Mouse (Mus musculus) midbrain, embryonic 13.5 days (tissue): ENCODE data around the gene Enpp6. TPM values are rescaled to one million over a fixed set of nuclear protein-coding genes. Genes with fewer than 3 reads are reported as not detected.

Experiments
- ATAC-seq: fragments of 200-750 bp; cut with Nextera tagmentation; 2 replicates; pipeline ENCODE4 v1.8.0; 2017; ENCODE audit warnings: mild to moderate bottlenecking, moderate TSS enrichment, moderate library complexity
- H3K27ac ChIP-seq: fragments of 300-500 bp; sonication (generic); 2 replicates; pipeline ENCODE4 v1.5.1; 2015; ENCODE audit warnings: inconsistent platforms, mild to moderate bottlenecking, moderate library complexity
- H3K27me3 ChIP-seq: fragments of 300-500 bp; sonication (generic); 2 replicates; pipeline ENCODE4 v1.6.1; 2015; ENCODE audit warnings: mild to moderate bottlenecking, inconsistent platforms
- H3K36me3 ChIP-seq: fragments of 300-500 bp; sonication (generic); 2 replicates; pipeline ENCODE4 v1.6.1; 2015; ENCODE audit warnings: mild to moderate bottlenecking, inconsistent platforms
- H3K4me1 ChIP-seq: fragments of 300-500 bp; sonication (generic); replicated peaks from 2 replicates; pipeline ENCODE4 v1.6.1; 2015; ENCODE audit warnings: inconsistent platforms
- H3K4me2 ChIP-seq: fragments of 300-500 bp; sonication (generic); replicated peaks from 2 replicates; pipeline ENCODE4 v1.6.1; 2015; ENCODE audit warnings: moderate library complexity, mild to moderate bottlenecking, inconsistent platforms
- H3K4me3 ChIP-seq: fragments of 300-500 bp; sonication (generic); replicated peaks from 2 replicates; pipeline ENCODE4 v1.5.1; 2015; ENCODE audit warnings: mild to moderate bottlenecking, inconsistent platforms
- H3K9ac ChIP-seq: fragments of 300-500 bp; sonication (generic); replicated peaks from 2 replicates; pipeline ENCODE4 v1.6.1; 2015; ENCODE audit warnings: mild to moderate bottlenecking, inconsistent platforms
- H3K9me3 ChIP-seq: fragments of 300-500 bp; sonication (generic); 2 replicates; pipeline ENCODE4 v1.6.1; 2016; ENCODE audit warnings: mild to moderate bottlenecking, inconsistent platforms
- WGBS: fragments of 180-500 bp; shearing (Covaris S2); methylation state at CpG from one replicate; pipeline ENCODE4 v1.1.7; 2015; 5-methylcytosine and 5-hydroxymethylcytosine counted together
- polyA plus RNA-seq: library from polyadenylated mRNA; unstranded; fragments of >200 nt; fragmentation: Nextera tagmentation; extraction: Ambion mirVana; gene quantifications from 2 replicates; pipeline ENCODE4 v1.2.1, GENCODE M21; 2015

Gene Enpp6
- polyA plus RNA-seq, 1 experiment from 2014 or later: 0.16 TPM

DNA sequence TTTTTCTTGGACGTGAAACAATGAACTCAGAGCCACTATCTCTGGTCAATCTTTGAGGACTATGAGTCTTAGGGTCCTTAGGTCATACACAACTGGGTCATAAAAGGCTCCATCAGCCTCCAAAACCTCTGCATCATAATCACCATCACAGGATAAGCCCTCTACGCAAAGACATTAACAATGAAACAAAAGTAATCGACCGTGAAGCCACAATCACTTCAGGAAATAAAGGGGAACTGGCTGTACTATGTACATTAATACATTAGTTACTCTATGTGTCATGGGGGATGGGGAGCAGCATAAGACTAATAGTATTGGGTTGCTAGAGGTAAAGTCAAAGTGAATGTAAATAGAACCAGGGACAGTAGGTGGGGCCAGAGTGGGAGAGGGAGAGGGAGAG, 59.7 kb downstream of the Enpp6 start:
- Histone ChIP-seq H3K9ac (no peak overlapping the region), H3K4me1 (no peaks in the 10 kb centered on the region), H3K27me3 (no peaks in the 10 kb centered on the region), H3K9me3 (peaks cover 3% of the 10 kb centered on the region; the same call in 1 of the 2 replicates), H3K36me3 (no peaks in the 10 kb centered on the region), H3K27ac (no peak overlapping the region), H3K4me2 (no peak overlapping the region), H3K4me3 (no peak overlapping the region)
- ATAC-seq: no peak
- WGBS: 77% methylated on average over 4 of the region's 4 CpGs

DNA sequence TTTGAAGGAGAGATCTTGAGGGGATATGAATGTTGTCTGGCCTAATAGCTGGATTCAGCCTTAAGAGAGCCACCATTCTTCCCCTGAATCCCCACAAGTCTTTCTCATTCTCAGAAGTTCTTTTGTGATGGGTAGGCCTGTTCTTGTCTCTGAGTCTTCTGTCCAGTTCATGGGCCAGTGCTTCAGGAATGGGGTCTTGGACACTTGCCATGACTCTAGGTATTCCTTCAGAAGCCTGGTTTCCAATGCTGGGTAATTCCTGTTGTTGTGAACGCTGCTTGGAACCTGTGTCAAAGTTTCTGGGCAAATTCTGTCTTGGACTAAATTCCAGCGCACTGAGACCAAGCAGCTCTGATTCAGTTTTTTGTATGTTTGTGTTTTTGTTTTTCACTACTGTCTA, 60.5 kb downstream of the Enpp6 start:
- no peaks in the 10 kb centered on the region for H3K4me1 ChIP-seq
- peaks cover 3% of the 10 kb centered on the region; the same call in 1 of the 2 replicates for H3K9me3 ChIP-seq
- ATAC-seq: no peak
- no peak overlapping the region for H3K27ac ChIP-seq
- 90% methylated on average over 2 of the region's 2 CpGs for WGBS
- H3K4me3 ChIP-seq: no peak overlapping the region
- no peak overlapping the region for H3K4me2 ChIP-seq
- no peak overlapping the region for H3K9ac ChIP-seq
- H3K36me3 ChIP-seq: no peaks in the 10 kb centered on the region
- no peaks in the 10 kb centered on the region for H3K27me3 ChIP-seq

DNA sequence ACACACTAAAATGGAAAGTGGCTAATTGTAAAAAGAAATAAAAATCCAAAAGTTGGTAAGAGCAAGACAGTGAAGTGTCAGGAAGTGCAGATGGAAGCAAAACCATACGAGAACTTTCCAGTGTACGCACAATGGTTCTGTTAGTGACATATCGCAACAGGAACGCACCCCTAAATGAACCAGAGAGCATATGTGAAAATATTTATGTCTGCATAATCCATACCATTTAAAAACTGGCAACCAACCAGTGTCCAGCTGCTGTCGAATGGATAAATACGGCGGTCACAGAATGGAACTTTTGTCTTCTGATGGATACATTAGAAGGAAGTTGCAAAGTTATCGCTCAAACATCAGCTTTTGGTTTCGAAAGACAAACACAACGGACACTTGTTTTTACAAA, 61.9 kb downstream of the Enpp6 start:
- Histone ChIP-seq H3K27ac (no peak overlapping the region), H3K9me3 (peaks cover under 1% of the 10 kb centered on the region; the same call in 1 of the 2 replicates), H3K4me1 (no peaks in the 10 kb centered on the region), H3K27me3 (no peaks in the 10 kb centered on the region), H3K36me3 (no peaks in the 10 kb centered on the region), H3K9ac (no peak overlapping the region), H3K4me2 (no peak overlapping the region), H3K4me3 (no peak overlapping the region)
- 92% methylated on average over 10 of the region's 10 CpGs for WGBS
- ATAC-seq: no peak

DNA sequence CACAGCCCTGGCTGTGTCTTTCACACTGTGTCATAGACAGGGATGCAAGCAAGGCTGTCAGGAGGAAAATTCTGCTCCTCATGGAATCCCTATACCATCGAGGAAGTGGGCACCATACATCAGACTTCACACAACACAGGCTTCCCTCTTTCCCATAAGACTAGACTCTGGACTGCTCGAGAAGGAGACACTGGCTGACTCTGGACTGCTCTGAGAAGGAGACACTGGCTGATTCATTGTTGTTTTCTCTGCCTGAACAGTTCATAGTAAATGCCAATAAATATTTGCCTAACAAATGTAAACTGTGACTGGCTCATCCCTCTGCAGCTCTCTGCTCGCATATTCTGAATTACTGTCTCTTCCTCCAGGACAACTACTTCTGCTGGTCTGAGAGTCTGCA, 66.0 kb downstream of the Enpp6 start:
- H3K27me3 ChIP-seq: no peaks in the 10 kb centered on the region
- no peak overlapping the region for H3K4me2 ChIP-seq
- H3K36me3 ChIP-seq: no peaks in the 10 kb centered on the region
- H3K9ac ChIP-seq: no peak overlapping the region
- H3K4me1 ChIP-seq: no peaks in the 10 kb centered on the region
- no peaks in the 10 kb centered on the region for H3K9me3 ChIP-seq
- H3K27ac ChIP-seq: no peak overlapping the region
- no peak overlapping the region for H3K4me3 ChIP-seq
- 67% methylated on average over 3 of the region's 3 CpGs for WGBS
- ATAC-seq: no peak

DNA sequence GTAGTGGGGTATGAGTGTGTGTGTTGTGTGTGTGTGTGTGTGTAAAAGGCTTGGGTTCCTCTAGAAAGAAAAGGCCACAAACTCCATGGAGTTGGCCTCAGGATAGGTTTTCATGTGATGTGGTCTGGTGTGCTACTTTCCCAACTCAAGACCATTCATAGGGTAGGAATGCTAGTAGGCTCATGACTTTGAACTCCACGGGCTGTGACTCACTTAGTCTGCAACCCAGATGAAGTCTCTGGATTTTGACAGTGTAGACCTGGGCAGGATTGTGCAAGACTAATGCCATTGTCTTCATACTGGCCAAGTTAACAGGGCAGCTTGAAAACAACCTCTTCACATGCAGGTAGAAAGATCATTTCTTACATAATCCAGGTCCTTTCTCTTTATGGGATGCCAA, 69.4 kb downstream of the Enpp6 start:
- Histone ChIP-seq H3K36me3 (no peaks in the 10 kb centered on the region), H3K9me3 (no peaks in the 10 kb centered on the region), H3K4me1 (no peaks in the 10 kb centered on the region), H3K27ac (no peak overlapping the region), H3K9ac (no peak overlapping the region), H3K4me2 (no peak overlapping the region), H3K4me3 (no peak overlapping the region), H3K27me3 (no peaks in the 10 kb centered on the region)
- 81% methylated on average over 1 of the region's 1 CpGs for WGBS
- ATAC-seq: no peak

DNA sequence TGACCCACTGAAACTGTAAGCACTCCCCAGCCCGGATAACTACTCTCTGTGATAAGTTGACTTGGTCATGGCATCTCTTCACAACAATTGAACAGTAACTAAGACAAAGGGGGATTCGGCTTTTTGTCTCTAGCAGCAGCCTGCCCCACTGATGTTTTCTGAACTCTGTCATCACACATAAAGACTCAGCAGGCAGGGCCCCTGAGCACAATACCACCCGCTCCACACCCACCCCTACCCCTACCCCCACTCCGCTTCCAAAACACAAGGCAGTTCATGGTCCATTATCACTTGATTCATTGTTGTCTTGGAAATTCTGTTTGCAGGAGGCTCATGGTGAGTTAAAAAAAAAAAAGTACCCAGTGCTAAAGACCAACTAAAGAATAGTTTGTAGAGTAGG, 71.8 kb downstream of the Enpp6 start:
- H3K4me3 ChIP-seq: no peak overlapping the region
- no peaks in the 10 kb centered on the region for H3K9me3 ChIP-seq
- no peak overlapping the region for H3K9ac ChIP-seq
- no peaks in the 10 kb centered on the region for H3K36me3 ChIP-seq
- no peaks in the 10 kb centered on the region for H3K27me3 ChIP-seq
- H3K4me2 ChIP-seq: no peak overlapping the region
- H3K4me1 ChIP-seq: no peaks in the 10 kb centered on the region
- 38% methylated on average over 4 of the region's 4 CpGs for WGBS
- no peak for ATAC-seq
- H3K27ac ChIP-seq: no peak overlapping the region

DNA sequence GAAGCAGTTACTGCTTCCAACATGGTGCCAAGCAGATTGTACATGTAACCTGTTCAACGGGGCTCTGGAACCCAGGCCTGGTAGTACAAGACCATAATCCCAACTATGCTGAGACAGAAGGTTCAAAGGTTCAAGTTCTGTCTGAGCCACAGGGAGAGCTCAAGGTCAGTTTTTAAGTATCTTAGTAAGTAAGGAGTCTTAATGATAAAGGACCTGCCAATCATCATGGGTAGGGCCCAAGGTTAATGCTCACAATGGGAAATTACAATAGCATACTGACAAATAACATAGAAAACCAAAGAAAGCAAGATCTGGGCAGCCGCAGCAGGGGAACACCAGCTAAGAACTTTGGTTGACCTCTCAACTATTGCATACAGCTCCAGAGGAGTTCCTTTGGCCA, 72.3 kb downstream of the Enpp6 start:
- 62% methylated on average over 2 of the region's 2 CpGs for WGBS
- no peak overlapping the region for H3K4me3 ChIP-seq
- H3K9me3 ChIP-seq: no peaks in the 10 kb centered on the region
- H3K9ac ChIP-seq: no peak overlapping the region
- no peaks in the 10 kb centered on the region for H3K27me3 ChIP-seq
- no peak overlapping the region for H3K27ac ChIP-seq
- no peak for ATAC-seq
- no peaks in the 10 kb centered on the region for H3K36me3 ChIP-seq
- no peaks in the 10 kb centered on the region for H3K4me1 ChIP-seq
- no peak overlapping the region for H3K4me2 ChIP-seq

DNA sequence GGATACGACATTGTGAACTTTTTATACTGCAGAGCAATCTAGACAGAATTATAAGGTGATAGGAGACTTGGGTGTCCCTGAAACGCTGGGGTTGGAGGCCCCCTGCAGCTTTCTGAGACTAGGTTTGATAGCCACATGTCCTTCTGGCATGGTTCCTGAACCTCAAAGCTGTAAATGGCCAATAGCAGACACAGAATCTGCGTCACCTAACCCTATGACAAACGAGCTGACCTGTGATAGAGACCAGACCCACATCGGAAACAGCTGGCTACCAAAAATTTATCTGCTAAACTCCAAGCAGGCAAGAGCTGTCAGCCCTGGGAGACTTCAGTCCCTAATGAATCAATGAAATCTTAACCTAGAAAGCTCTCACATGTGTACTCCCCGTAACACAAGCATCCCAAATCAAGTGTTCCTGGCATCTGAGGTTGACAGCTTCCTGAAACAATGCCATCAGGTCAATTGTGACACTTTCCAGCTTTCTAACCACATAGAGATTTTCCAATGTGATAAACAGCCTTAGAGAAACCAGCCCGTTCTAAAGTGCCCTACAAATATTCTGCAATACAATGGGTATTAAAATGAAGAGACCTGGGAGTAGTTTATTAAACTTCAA, 74.5 kb downstream of the Enpp6 start:
- H3K27me3 ChIP-seq: no peaks in the 10 kb centered on the region
- 82% methylated on average over 7 of the region's 7 CpGs for WGBS
- H3K4me2 ChIP-seq: no peak overlapping the region
- H3K36me3 ChIP-seq: no peaks in the 10 kb centered on the region
- H3K4me3 ChIP-seq: no peak overlapping the region
- no peaks in the 10 kb centered on the region for H3K4me1 ChIP-seq
- ATAC-seq: no peak
- no peak overlapping the region for H3K9ac ChIP-seq
- H3K27ac ChIP-seq: no peak overlapping the region
- H3K9me3 ChIP-seq: no peaks in the 10 kb centered on the region

DNA sequence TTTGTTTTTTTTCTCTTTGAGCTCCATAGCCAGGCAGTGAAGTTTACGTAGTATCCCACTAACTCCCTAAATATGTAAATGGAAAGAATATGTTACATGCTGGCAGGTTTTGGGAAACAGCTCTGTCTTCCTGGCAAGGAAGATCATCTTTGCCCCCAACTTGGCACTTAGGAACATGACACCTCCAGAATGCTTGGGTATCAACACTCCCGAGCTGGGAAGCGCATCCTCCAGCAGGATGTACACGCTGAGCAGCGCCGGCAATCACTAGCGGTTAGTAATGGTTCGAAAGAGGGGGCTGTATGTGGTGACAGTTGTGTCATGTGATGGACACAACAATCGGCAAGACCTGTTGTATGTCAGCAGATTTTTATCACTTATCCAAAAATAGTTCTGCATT, 80.4 kb downstream of the Enpp6 start:
- Histone ChIP-seq H3K4me3 (no peak overlapping the region), H3K4me2 (no peak overlapping the region), H3K9me3 (no peaks in the 10 kb centered on the region), H3K9ac (no peak overlapping the region), H3K36me3 (no peaks in the 10 kb centered on the region), H3K4me1 (no peaks in the 10 kb centered on the region), H3K27me3 (no peaks in the 10 kb centered on the region), H3K27ac (no peak overlapping the region)
- ATAC-seq: no peak
- WGBS: 91% methylated on average over 9 of the region's 9 CpGs

DNA sequence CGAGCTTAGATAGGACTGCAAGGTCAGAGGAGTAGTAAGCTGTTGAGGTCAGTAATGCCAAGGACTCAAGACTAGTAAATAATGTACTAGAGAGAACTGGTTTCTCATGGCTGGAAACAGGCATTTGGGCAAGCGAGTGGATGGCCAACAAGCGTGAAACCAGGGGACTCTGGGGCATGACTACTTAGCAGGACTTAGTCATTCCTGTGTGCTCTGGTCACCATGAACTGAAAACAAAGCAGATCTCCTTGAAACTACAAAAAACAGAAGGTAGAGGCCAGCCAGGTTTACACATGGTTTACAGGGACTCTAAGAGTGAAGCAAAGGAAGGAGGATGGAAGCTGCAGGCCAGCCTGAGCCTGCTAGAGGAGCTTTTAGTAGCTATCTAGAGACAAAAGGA, 82.9 kb downstream of the Enpp6 start:
- no peaks in the 10 kb centered on the region for H3K9me3 ChIP-seq
- no peak overlapping the region for H3K27ac ChIP-seq
- H3K4me3 ChIP-seq: no peak overlapping the region
- H3K4me1 ChIP-seq: no peaks in the 10 kb centered on the region
- no peak overlapping the region for H3K9ac ChIP-seq
- H3K27me3 ChIP-seq: no peaks in the 10 kb centered on the region
- ATAC-seq: no peak
- 85% methylated on average over 3 of the region's 3 CpGs for WGBS
- no peak overlapping the region for H3K4me2 ChIP-seq
- H3K36me3 ChIP-seq: no peaks in the 10 kb centered on the region

DNA sequence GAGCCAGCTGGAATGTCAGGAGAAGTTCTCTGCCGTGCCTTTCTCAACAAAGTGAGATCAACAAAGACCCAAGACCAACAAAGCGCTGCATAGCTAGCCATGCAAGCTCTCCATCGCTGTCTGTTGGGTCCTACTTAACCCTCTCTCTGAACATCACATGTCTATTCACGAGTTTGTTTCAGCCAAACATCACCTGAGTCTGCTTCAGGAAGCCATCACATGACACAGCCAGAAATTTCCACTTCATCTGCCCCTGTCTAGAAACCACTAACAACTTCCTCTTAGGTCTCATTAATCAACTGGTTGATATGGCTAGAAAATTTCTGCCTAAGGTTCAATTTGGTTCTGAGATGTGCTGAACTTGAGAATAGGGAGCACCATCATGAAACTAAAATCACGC, 85.3 kb downstream of the Enpp6 start:
- no peaks in the 10 kb centered on the region for H3K27me3 ChIP-seq
- H3K4me3 ChIP-seq: no peak overlapping the region
- H3K4me2 ChIP-seq: no peak overlapping the region
- no peak overlapping the region for H3K27ac ChIP-seq
- no peaks in the 10 kb centered on the region for H3K9me3 ChIP-seq
- ATAC-seq: no peak
- H3K9ac ChIP-seq: no peak overlapping the region
- H3K36me3 ChIP-seq: no peaks in the 10 kb centered on the region
- 89% methylated on average over 5 of the region's 5 CpGs for WGBS
- H3K4me1 ChIP-seq: no peaks in the 10 kb centered on the region

DNA sequence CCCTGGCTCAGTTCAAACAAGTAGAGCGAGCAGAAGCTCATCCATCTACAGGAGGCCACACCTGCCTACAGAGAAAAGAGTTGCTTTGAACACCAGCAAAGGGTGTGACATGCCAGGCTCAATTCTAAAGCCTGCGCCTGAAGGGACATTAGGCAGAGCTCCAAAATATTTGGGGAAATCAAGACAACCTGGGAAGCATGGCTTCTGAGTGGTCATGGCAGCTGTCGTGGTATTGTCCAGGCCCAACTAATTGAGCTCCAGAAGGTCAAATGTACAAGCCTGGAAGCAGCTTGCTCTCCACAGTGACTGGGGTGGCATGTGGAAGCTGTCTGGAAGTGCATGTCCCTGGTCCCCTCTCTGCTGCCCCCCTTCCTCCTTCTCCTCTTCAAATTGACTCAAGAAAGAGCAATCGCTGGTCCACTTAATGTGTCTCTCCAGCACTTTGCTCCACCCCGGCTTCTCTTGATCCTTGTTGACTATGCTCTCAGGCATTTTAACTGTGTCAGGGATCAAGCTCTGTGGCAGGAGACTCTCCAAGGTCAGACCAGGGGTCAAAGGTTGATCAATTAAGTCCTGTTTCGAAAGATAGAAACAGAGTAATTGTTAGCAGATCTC, 89.4 kb downstream of the Enpp6 start:
- H3K9ac ChIP-seq: no peak overlapping the region
- no peak overlapping the region for H3K4me2 ChIP-seq
- no peak overlapping the region for H3K27ac ChIP-seq
- no peaks in the 10 kb centered on the region for H3K36me3 ChIP-seq
- no peaks in the 10 kb centered on the region for H3K9me3 ChIP-seq
- no peaks in the 10 kb centered on the region for H3K4me1 ChIP-seq
- 90% methylated on average over 6 of the region's 6 CpGs for WGBS
- H3K4me3 ChIP-seq: no peak overlapping the region
- no peak for ATAC-seq
- no peaks in the 10 kb centered on the region for H3K27me3 ChIP-seq

DNA sequence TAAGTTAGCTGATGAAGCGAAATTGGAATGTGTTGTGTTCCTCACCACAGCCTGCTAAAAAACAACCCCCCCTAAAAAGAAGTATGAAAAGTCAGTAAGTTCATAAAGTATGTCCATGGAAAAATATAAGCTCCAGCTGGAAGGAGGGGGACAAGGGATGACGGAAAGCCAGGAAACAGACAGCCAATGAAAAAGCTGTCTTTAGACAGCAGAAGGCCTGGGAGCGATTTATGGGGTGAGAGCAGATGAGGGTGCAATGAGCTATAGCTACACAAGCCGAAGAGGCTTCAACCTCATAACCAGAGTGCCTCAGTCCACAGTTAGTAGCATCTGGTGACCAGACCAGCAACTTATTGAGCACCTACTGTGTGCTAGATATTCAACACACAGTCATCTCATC, 93.3 kb downstream of the Enpp6 start:
- no peak for ATAC-seq
- no peak overlapping the region for H3K4me2 ChIP-seq
- H3K4me1 ChIP-seq: no peaks in the 10 kb centered on the region
- no peaks in the 10 kb centered on the region for H3K36me3 ChIP-seq
- H3K9me3 ChIP-seq: no peaks in the 10 kb centered on the region
- H3K27ac ChIP-seq: no peak overlapping the region
- no peaks in the 10 kb centered on the region for H3K27me3 ChIP-seq
- no peak overlapping the region for H3K9ac ChIP-seq
- no peak overlapping the region for H3K4me3 ChIP-seq
- WGBS: 89% methylated on average over 4 of the region's 4 CpGs
